Mouse (Mus musculus) MEL (cell line): ENCODE measurements around the gene Rnase2b. TPM values are rescaled to one million over a fixed set of nuclear protein-coding genes. Genes with fewer than 3 reads are reported as not detected.

Experiments
- DNase-seq: peaks from one replicate; pipeline ENCODE4 v3.0.0; 2011; ENCODE audit warnings: low read depth, low spot score
- H3K27ac ChIP-seq: 2 replicates; pipeline ENCODE4 v1.5.1; 2012; ENCODE audit warnings: low read depth, mild to moderate bottlenecking, control low read depth, low read length, moderate library complexity; ENCODE audit not compliant: control insufficient read depth
- H3K27me3 ChIP-seq, 2 experiments: fragments of 150-350 bp in 1 of 2; sonication (generic) in 1 of 2; 2 replicates each; pipeline ENCODE4 v1.6.1; 2012; ENCODE audit warnings: low read length in 2 of 2, mild to moderate bottlenecking in 2 of 2, improper control_type of control experiment in 1 of 2, moderate library complexity in 1 of 2; ENCODE audit not compliant: insufficient read depth in 2 of 2, control insufficient read depth in 1 of 2
- H3K36me3 ChIP-seq, 2 experiments: 2 replicates each; pipeline ENCODE4 v1.6.1; 2012 to 2014; ENCODE audit warnings: low read length in 2 of 2, improper control_type of control experiment in 1 of 2, inconsistent platforms in 1 of 2, mild to moderate bottlenecking in 1 of 2; ENCODE audit not compliant: insufficient read depth in 2 of 2, control insufficient read depth in 1 of 2
- H3K4me1 ChIP-seq, 2 experiments: fragments of 150-350 bp in 1 of 2; sonication (generic) in 1 of 2; 2 replicates each; pipeline ENCODE4 v1.6.1; 2012; ENCODE audit warnings: low read length in 2 of 2, improper control_type of control experiment in 1 of 2, mild to moderate bottlenecking in 1 of 2; ENCODE audit not compliant: insufficient read depth in 2 of 2, control insufficient read depth in 1 of 2
- H3K4me3 ChIP-seq, 2 experiments: fragments of 150-350 bp in 1 of 2; sonication (generic) in 1 of 2; 2 replicates each; pipeline ENCODE4 v1.5.1; 2012; ENCODE audit warnings: low read depth in 2 of 2, low read length in 2 of 2, mild to moderate bottlenecking in 2 of 2, moderate library complexity in 2 of 2, control low read depth in 1 of 2, improper control_type of control experiment in 1 of 2; ENCODE audit not compliant: control insufficient read depth in 1 of 2, insufficient read depth in 1 of 2
- H3K79me2 ChIP-seq: 2 replicates; pipeline ENCODE4 v1.6.1; 2012; ENCODE audit warnings: mild to moderate bottlenecking, low read length, moderate library complexity; ENCODE audit not compliant: control insufficient read depth, poor library complexity, insufficient read depth
- H3K9ac ChIP-seq: 2 replicates; pipeline ENCODE4 v1.6.1; 2012; ENCODE audit warnings: low read depth, mild to moderate bottlenecking, control low read depth, low read length, moderate library complexity; ENCODE audit not compliant: control insufficient read depth, poor library complexity, severe bottlenecking
- H3K9me3 ChIP-seq: fragments of 150-350 bp; sonication (generic); replicated peaks from 2 replicates; pipeline ENCODE4 v1.6.1; 2012; ENCODE audit warnings: mild to moderate bottlenecking, low read length, improper control_type of control experiment, moderate library complexity; ENCODE audit not compliant: insufficient read depth
- BHLHE40 ChIP-seq: IDR thresholded peaks from 2 replicates; pipeline ENCODE4 v1.6.1; 2012; ENCODE audit warnings: low read depth, mild to moderate bottlenecking, inconsistent platforms, low read length, improper control_type of control experiment, borderline replicate concordance
- CHD1 ChIP-seq: IDR thresholded peaks from 2 replicates; pipeline ENCODE4 v1.6.1; 2012; ENCODE audit warnings: low read depth, mild to moderate bottlenecking, inconsistent platforms, low read length, improper control_type of control experiment
- CTCF ChIP-seq, 3 experiments: IDR thresholded peaks in 2 of 3; conservative IDR thresholded peaks in 1 of 3; 2 replicates each; pipeline ENCODE4 v1.5.1; 2011 to 2012; ENCODE audit warnings: low read length in 3 of 3, low read depth in 2 of 3, mild to moderate bottlenecking in 2 of 3, improper control_type of control experiment in 1 of 3, inconsistent platforms in 1 of 3, mixed read lengths in 1 of 3, moderate library complexity in 1 of 3; ENCODE audit not compliant: control insufficient read depth in 1 of 3, insufficient read depth in 1 of 3, poor library complexity in 1 of 3, severe bottlenecking in 1 of 3
- EP300 ChIP-seq, 2 experiments: IDR thresholded peaks; 2 replicates each; pipeline ENCODE4 v1.6.1; 2011; ENCODE audit warnings: improper control_type of control experiment in 2 of 2, low read length in 2 of 2, low read depth in 1 of 2, mild to moderate bottlenecking in 1 of 2
- GABPA ChIP-seq: IDR thresholded peaks from 2 replicates; pipeline ENCODE4 v1.6.1; 2012; ENCODE audit warnings: low read depth, mild to moderate bottlenecking, inconsistent platforms, low read length, improper control_type of control experiment, moderate library complexity
- GATA1 ChIP-seq: IDR thresholded peaks from 2 replicates; pipeline ENCODE4 v1.6.1; 2011; ENCODE audit warnings: low read depth, low read length, improper control_type of control experiment
- HCFC1 ChIP-seq: IDR thresholded peaks from 2 replicates; pipeline ENCODE4 v1.6.1; 2012; ENCODE audit warnings: low read depth, mild to moderate bottlenecking, inconsistent platforms, low read length, improper control_type of control experiment, moderate library complexity
- JUND ChIP-seq: IDR thresholded peaks from 2 replicates; pipeline ENCODE4 v1.6.1; 2011; ENCODE audit warnings: low read depth, mild to moderate bottlenecking, improper control_type of control experiment, low read length
- MAX ChIP-seq: IDR thresholded peaks from 2 replicates; pipeline ENCODE4 v1.6.1; 2011; ENCODE audit warnings: low read length, improper control_type of control experiment
- MAZ ChIP-seq: IDR thresholded peaks from 2 replicates; pipeline ENCODE4 v1.6.1; 2012; ENCODE audit warnings: low read depth, mild to moderate bottlenecking, inconsistent platforms, low read length, improper control_type of control experiment
- MXI1 ChIP-seq: IDR thresholded peaks from 2 replicates; pipeline ENCODE4 v1.6.1; 2011; ENCODE audit warnings: mild to moderate bottlenecking, low read depth, low read length, improper control_type of control experiment
- MYB ChIP-seq: IDR thresholded peaks from 2 replicates; pipeline ENCODE4 v1.6.1; 2011; ENCODE audit warnings: mild to moderate bottlenecking, low read depth, low read length, improper control_type of control experiment
- POLR2A ChIP-seq, 2 experiments: IDR thresholded peaks; 2 replicates each; pipeline ENCODE4 v1.6.1; 2011 to 2012; ENCODE audit warnings: low read length in 2 of 2, mild to moderate bottlenecking in 2 of 2, control low read depth in 1 of 2, improper control_type of control experiment in 1 of 2, low read depth in 1 of 2, moderate library complexity in 1 of 2; ENCODE audit not compliant: control insufficient read depth in 1 of 2, insufficient read depth in 1 of 2, poor library complexity in 1 of 2
- POLR2AphosphoS5 ChIP-seq: IDR thresholded peaks from 2 replicates; pipeline ENCODE4 v1.6.1; 2012; ENCODE audit warnings: low read depth, borderline replicate concordance, mild to moderate bottlenecking, inconsistent platforms, low read length, moderate library complexity, mixed read lengths
- RCOR1 ChIP-seq: IDR thresholded peaks from 2 replicates; pipeline ENCODE4 v1.6.1; 2012; ENCODE audit warnings: low read depth, mild to moderate bottlenecking, inconsistent platforms, low read length, improper control_type of control experiment
- SIN3A ChIP-seq: IDR thresholded peaks from 2 replicates; pipeline ENCODE4 v1.6.1; 2012; ENCODE audit warnings: low read length, improper control_type of control experiment, inconsistent platforms
- TBP ChIP-seq: IDR thresholded peaks from 2 replicates; pipeline ENCODE4 v1.8.0; 2011; ENCODE audit warnings: low read depth, low read length, improper control_type of control experiment
- UBTF ChIP-seq: IDR thresholded peaks from 2 replicates; pipeline ENCODE4 v1.6.1; 2012; ENCODE audit warnings: low read depth, mild to moderate bottlenecking, inconsistent platforms, low read length, improper control_type of control experiment, moderate library complexity, borderline replicate concordance; ENCODE audit not compliant: insufficient read depth
- USF1 ChIP-seq: IDR thresholded peaks from 2 replicates; pipeline ENCODE4 v1.6.1; 2014; ENCODE audit warnings: low read depth, mild to moderate bottlenecking, inconsistent platforms, low read length, improper control_type of control experiment, moderate library complexity
- ZC3H11A ChIP-seq: IDR thresholded peaks from 2 replicates; pipeline ENCODE4 v1.6.1; 2012; ENCODE audit warnings: low read depth, mild to moderate bottlenecking, inconsistent platforms, low read length, improper control_type of control experiment
- ZKSCAN1 ChIP-seq: IDR thresholded peaks from 2 replicates; pipeline ENCODE4 v1.6.1; 2012; ENCODE audit warnings: low read depth, mild to moderate bottlenecking, inconsistent platforms, low read length, improper control_type of control experiment, moderate library complexity
- ZMIZ1 ChIP-seq: IDR thresholded peaks from 2 replicates; pipeline ENCODE4 v1.6.1; 2012; ENCODE audit warnings: low read depth, mild to moderate bottlenecking, inconsistent platforms, low read length, improper control_type of control experiment, moderate library complexity
- ZNF384 ChIP-seq: IDR thresholded peaks from 2 replicates; pipeline ENCODE4 v1.6.1; 2012; ENCODE audit warnings: low read depth, mild to moderate bottlenecking, inconsistent platforms, low read length, improper control_type of control experiment
- polyA plus RNA-seq, 2 experiments: library from polyadenylated mRNA; stranded (reverse) in 1 of 2; unstranded in 1 of 2; fragments of >175 nt in 1 of 2; fragments of >200 nt in 1 of 2; gene quantifications; 2 replicates each; pipeline versions ENCODE4 v1.2.1 to v1.2.4; 2012; ENCODE audit warnings: low replicate concordance in 2 of 2, low read depth in 1 of 2; ENCODE audit not compliant: insufficient read length in 2 of 2, insufficient read depth in 1 of 2, missing spikeins in 1 of 2
- total RNA-seq: library from RNA; depleted of rRNA; stranded (reverse); fragments of 300-350 nt; gene quantifications from 2 replicates; pipeline ENCODE4 v1.2.3, GENCODE M21; 2012

Gene Rnase2b
- total and polyA plus RNA-seq, 3 experiments: not detected

- Histone ChIP-seq H3K4me3 (no peak overlapping the region), H3K9me3 (no peaks in the 10 kb centered on the region), H3K9ac (no peak overlapping the region), H3K36me3 (no peaks in the 10 kb centered on the region), H3K79me2 (no peaks in the 10 kb centered on the region), H3K4me1 (no peaks in the 10 kb centered on the region), H3K27ac (no peak overlapping the region), H3K27me3 (no peaks in the 10 kb centered on the region)
- no peak for TF ChIP-seq HCFC1
- TF ChIP-seq ZMIZ1: no peak
- no peak for TF ChIP-seq GABPA
- TF ChIP-seq CTCF (IDR thresholded peaks at IDR 0.05 in 2 of 3, conservative IDR thresholded peaks at IDR 0.05 in 1 of 3; ENCODE audit: control insufficient read depth in 1 of 3, insufficient read depth in 1 of 3, low read depth in 2 of 3, low read length in 3 of 3, poor library complexity in 1 of 3, severe bottlenecking in 1 of 3): no peak
- no peak for TF ChIP-seq RCOR1
- TF ChIP-seq GATA1: no peak
- DNase-seq: no peak
Observed at GRCm38 (mm10) chr14:51195681-51196080, 33.6 kb downstream of the Rnase2b start.

DNA sequence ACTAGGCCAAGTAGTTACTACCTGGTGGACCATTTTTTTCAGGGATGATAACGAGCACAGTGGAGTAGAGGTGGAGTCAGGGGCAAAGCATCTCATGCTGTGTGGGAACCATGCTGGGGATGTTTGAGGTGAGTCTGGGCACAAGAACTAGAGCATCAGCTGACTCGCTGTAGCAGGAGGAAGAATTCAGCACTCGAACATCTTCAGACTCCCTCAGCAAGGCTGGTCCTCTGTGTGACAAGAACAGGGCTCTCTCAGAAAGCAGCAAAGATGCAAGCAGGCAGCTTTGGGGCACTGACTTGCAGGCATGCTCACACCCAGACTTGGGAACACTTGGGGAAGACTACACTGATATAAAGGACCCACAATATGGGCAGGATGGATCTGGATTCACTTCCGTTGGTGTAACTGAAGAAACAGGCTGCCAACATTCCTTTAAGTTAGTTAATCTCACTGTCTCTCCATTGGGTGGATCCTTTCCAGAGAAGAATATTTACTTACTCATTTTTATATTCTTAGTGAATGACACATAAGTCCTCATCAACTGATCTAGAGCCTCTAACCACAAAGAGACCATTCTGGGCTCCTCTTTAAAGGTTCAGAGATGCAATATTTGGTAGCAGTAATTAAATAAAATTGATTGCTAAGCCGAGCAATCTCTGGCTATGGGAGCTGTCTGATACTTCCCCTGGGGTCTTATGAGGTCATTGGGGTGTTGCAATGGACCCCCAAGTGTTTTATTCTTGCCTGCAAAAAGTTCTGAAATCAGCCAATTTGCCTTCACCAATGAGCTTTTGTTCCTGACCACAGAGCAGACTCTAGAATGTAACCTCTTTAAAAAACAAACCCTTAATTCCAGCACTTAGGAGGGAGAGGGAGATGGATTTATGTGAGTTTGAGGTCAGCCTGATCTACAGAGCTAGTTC lies 37.3 kb downstream of the Rnase2b start, which contains the start of gene Ang2:
Gene Ang2 (minus strand): TSS at position 51 of the 926 bp plus-strand sequence.
- Histone ChIP-seq H3K36me3 (no peaks in the 10 kb centered on the region), H3K9ac (no peak within 1 kb of the TSS), H3K79me2 (no peaks in the 10 kb centered on the region), H3K27ac (no peak within 1 kb of the TSS), H3K4me1 (no peaks in the 10 kb centered on the region), H3K9me3 (no peaks in the 10 kb centered on the region), H3K4me3 (no peak within 1 kb of the TSS), H3K27me3 (no peaks in the 10 kb centered on the region)
- no peak for DNase-seq
- TF ChIP-seq JUND (no peak), CHD1 (no peak), ZNF384 (no peak), MYB (no peak), ZKSCAN1 (no peak), POLR2A (IDR thresholded peaks at IDR 0.05; ENCODE audit: control insufficient read depth in 1 of 2, insufficient read depth in 1 of 2, low read depth in 1 of 2, low read length in 2 of 2, poor library complexity in 1 of 2) (no peak), BHLHE40 (no peak)

GRCm38 (mm10) chr14:51200054-51200453 lies 38.0 kb downstream of the Rnase2b start:
- peak; percentile 3 for DNase-seq
- Histone ChIP-seq H3K4me1 (no peaks in the 10 kb centered on the region), H3K9ac (no peak overlapping the region), H3K36me3 (no peaks in the 10 kb centered on the region), H3K4me3 (no peak overlapping the region), H3K9me3 (no peaks in the 10 kb centered on the region), H3K27ac (no peak overlapping the region), H3K79me2 (no peaks in the 10 kb centered on the region), H3K27me3 (no peaks in the 10 kb centered on the region)
- TF ChIP-seq MAX: no peak
- no peak for TF ChIP-seq TBP
- no peak for TF ChIP-seq CHD1
- no peak for TF ChIP-seq MAZ
- no peak for TF ChIP-seq UBTF
- no peak for TF ChIP-seq USF1
- TF ChIP-seq CTCF (IDR thresholded peaks at IDR 0.05 in 2 of 3, conservative IDR thresholded peaks at IDR 0.05 in 1 of 3; ENCODE audit: control insufficient read depth in 1 of 3, insufficient read depth in 1 of 3, low read depth in 2 of 3, low read length in 3 of 3, poor library complexity in 1 of 3, severe bottlenecking in 1 of 3): no peak
- no peak for TF ChIP-seq POLR2AphosphoS5
- TF ChIP-seq SIN3A: no peak
- no peak for TF ChIP-seq MXI1
- no peak for TF ChIP-seq ZC3H11A
- TF ChIP-seq EP300 (IDR thresholded peaks at IDR 0.05; ENCODE audit: low read depth in 1 of 2, low read length in 2 of 2): no peak
- no peak for TF ChIP-seq ZMIZ1
